Mouse (Mus musculus) liver, adult 2 months (tissue): Measurements from ENCODE around the gene Uhrf1bp1l.

Experiments used
- CTCF ChIP-seq: fragments of 200-500 bp; IDR thresholded peaks from 2 replicates; pipeline ENCODE4 v1.5.1; 2011; ENCODE audit warnings: low read depth, low read length, control low read depth
- POLR2A ChIP-seq: fragments of 200-500 bp; IDR thresholded peaks from 2 replicates; pipeline ENCODE4 v1.6.1; 2011; ENCODE audit warnings: low read length, control low read depth; ENCODE audit not compliant: insufficient read depth; ENCODE audit errors: extremely low read depth

DNA sequence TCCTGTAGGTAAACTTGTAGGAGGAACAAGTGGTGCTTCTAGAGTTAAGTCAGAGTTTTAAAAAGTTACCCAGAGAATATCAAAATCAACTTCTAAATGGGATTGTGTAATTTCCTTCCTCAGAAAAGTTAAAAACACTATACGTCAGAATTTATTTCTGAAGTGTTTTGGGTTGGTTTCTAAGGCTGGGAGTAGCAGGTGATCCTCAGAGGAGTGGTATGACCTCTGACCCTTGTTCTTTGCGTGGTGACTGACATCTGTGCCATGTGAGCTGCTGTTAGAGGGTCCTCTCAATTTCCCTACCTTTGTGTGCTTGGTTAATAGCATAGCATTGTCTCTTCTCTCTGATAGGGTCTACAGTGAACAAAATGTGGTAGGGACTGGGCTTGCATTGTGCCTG, 27.1 kb downstream of the Uhrf1bp1l start:
- no peak for TF ChIP-seq POLR2A
- no peak for TF ChIP-seq CTCF
